Mouse (Mus musculus): ENCODE measurements around the gene Entpd6.

Gene Entpd6

GRCm38 (mm10) chr2:150748854-150749253, at the start of gene Entpd6:
Gene Entpd6, plus strand, starts transcription at chr2:150749042.
- in situ Hi-C loops (cut with MboI, MseI), result loop anchor here (5.0 kb wide), 3 partner anchors 72 to 177 kb away; partner anchors contain the start of gene Cst7 (in 1 of the 2)

GRCm38 (mm10) chr2:150712167-150712674, 36.6 kb upstream of the Entpd6 start:
- in situ Hi-C loops (cut with MboI, MseI), result loop anchor here in 1 of 2 experiments (10.0 kb wide), 1 partner anchor 837 kb away; no protein-coding TSS in a partner anchor

- in situ Hi-C loops (cut with MboI, MseI), result no loop called here
Observed at GRCm38 (mm10) chr2:150735756-150736576, 12.9 kb upstream of the Entpd6 start.

- in situ Hi-C loops (cut with MboI, MseI), result no loop called here
Observed at GRCm38 (mm10) chr2:150737881-150738280, 11.0 kb upstream of the Entpd6 start.

- in situ Hi-C loops (cut with MboI, MseI), result no loop called here
Observed at GRCm38 (mm10) chr2:150740145-150740841, 8.5 kb upstream of the Entpd6 start.

- in situ Hi-C loops (cut with MboI, MseI), result no loop called here
Observed at GRCm38 (mm10) chr2:150741405-150741804, 7.4 kb upstream of the Entpd6 start.

GRCm38 (mm10) chr2:150745016-150745415, 3.8 kb upstream of the Entpd6 start:
- in situ Hi-C loops (cut with MboI, MseI), result loop anchor here (5.0 kb wide), 3 partner anchors 68 to 173 kb away; partner anchors contain the start of gene Cst7 (in 1 of the 2)

- in situ Hi-C loops (cut with MboI, MseI), result loop anchor here (5.0 kb wide), 3 partner anchors 72 to 177 kb away; partner anchors contain the start of gene Cst7 (in 1 of the 2)
Observed at GRCm38 (mm10) chr2:150749283-150749682, 441 bp downstream of the Entpd6 start.

GRCm38 (mm10) chr2:150750129-150750979, 1.5 kb downstream of the Entpd6 start:
- in situ Hi-C loops (cut with MboI, MseI), result loop anchor here in 1 of 2 experiments (5.0 kb wide), 1 partner anchor 37 kb away; the partner anchor contains the start of gene Pygb

GRCm38 (mm10) chr2:150755016-150755415, 6.2 kb downstream of the Entpd6 start:
- in situ Hi-C loops (cut with MboI, MseI), result no loop called here

- in situ Hi-C loops (cut with MboI, MseI), result no loop called here
Observed at GRCm38 (mm10) chr2:150761476-150761875, 12.6 kb downstream of the Entpd6 start.

GRCm38 (mm10) chr2:150765619-150766018, 16.8 kb downstream of the Entpd6 start:
- in situ Hi-C loops (cut with MboI, MseI), result no loop called here

- in situ Hi-C loops (cut with MboI, MseI), result no loop called here
Observed at GRCm38 (mm10) chr2:150766083-150766862, 17.4 kb downstream of the Entpd6 start.

GRCm38 (mm10) chr2:150768678-150769077, 19.8 kb downstream of the Entpd6 start:
- in situ Hi-C loops (cut with MboI, MseI), result no loop called here

- in situ Hi-C loops (cut with MboI, MseI), result no loop called here
Observed at GRCm38 (mm10) chr2:150770747-150771146, 21.9 kb downstream of the Entpd6 start.

- in situ Hi-C loops (cut with MboI, MseI), result no loop called here
Observed at GRCm38 (mm10) chr2:150771169-150771568, 22.3 kb downstream of the Entpd6 start.

- in situ Hi-C loops (cut with MboI, MseI), result no loop called here
Observed at GRCm38 (mm10) chr2:150771996-150772395, 23.2 kb downstream of the Entpd6 start.

GRCm38 (mm10) chr2:150772466-150773119, 23.8 kb downstream of the Entpd6 start:
- in situ Hi-C loops (cut with MboI, MseI), result no loop called here

GRCm38 (mm10) chr2:150782801-150783200, 34.0 kb downstream of the Entpd6 start:
- in situ Hi-C loops (cut with MboI, MseI), result loop anchor here in 1 of 2 experiments (10.0 kb wide), 1 partner anchor 648 kb away; the partner anchor contains the start of gene Zfp120

All from T-helper 17 cell (primary cell).